Mouse (Mus musculus) kidney, embryonic 15.5 days (tissue): ENCODE data around the gene RPS10-NUDT3. TPM values are rescaled to one million over a fixed set of nuclear protein-coding genes. Genes with fewer than 3 reads are reported as not detected.
A peak's percentile ranks its signal among the peaks of the same experiment; 100 is the strongest.

ENCODE experiments used
- ATAC-seq: fragments of 200-750 bp; cut with Nextera tagmentation; replicated peaks from 2 replicates; pipeline ENCODE4 v1.8.0; 2017; ENCODE audit warnings: moderate TSS enrichment; ENCODE audit not compliant: low FRiP score
- H3K27ac ChIP-seq: fragments of 300-500 bp; sonication (generic); 2 replicates; pipeline ENCODE4 v1.5.1; 2015; ENCODE audit warnings: mild to moderate bottlenecking, inconsistent platforms
- H3K27me3 ChIP-seq: fragments of 300-500 bp; sonication (generic); 2 replicates; pipeline ENCODE4 v1.6.1; 2015; ENCODE audit warnings: inconsistent platforms
- H3K36me3 ChIP-seq: fragments of 300-500 bp; sonication (generic); 2 replicates; pipeline ENCODE4 v1.6.1; 2015; ENCODE audit warnings: inconsistent platforms
- H3K4me1 ChIP-seq: fragments of 300-500 bp; sonication (generic); 2 replicates; pipeline ENCODE4 v1.6.1; 2015; ENCODE audit warnings: inconsistent platforms
- H3K4me2 ChIP-seq: fragments of 300-500 bp; sonication (generic); 2 replicates; pipeline ENCODE4 v1.6.1; 2015; ENCODE audit warnings: moderate library complexity, mild to moderate bottlenecking, inconsistent platforms
- H3K4me3 ChIP-seq: fragments of 300-500 bp; sonication (generic); replicated peaks from 2 replicates; pipeline ENCODE4 v1.5.1; 2015; ENCODE audit warnings: mild to moderate bottlenecking, inconsistent platforms
- H3K9ac ChIP-seq: fragments of 300-500 bp; sonication (generic); 2 replicates; pipeline ENCODE4 v1.6.1; 2015; ENCODE audit warnings: mild to moderate bottlenecking, inconsistent platforms
- H3K9me3 ChIP-seq: fragments of 300-500 bp; sonication (generic); replicated peaks from 2 replicates; pipeline ENCODE4 v1.6.1; 2016; ENCODE audit warnings: inconsistent platforms
- WGBS: fragments of 180-500 bp; shearing (Covaris S2); methylation state at CpG from one replicate; pipeline ENCODE4 v1.1.7; 2015; ENCODE audit warnings: mixed read lengths; 5-methylcytosine and 5-hydroxymethylcytosine counted together
- polyA plus RNA-seq: library from polyadenylated mRNA; unstranded; fragments of >200 nt; fragmentation: Nextera tagmentation; extraction: Ambion mirVana; gene quantifications from 2 replicates; pipeline ENCODE4 v1.2.1, GENCODE M21; 2015

Gene RPS10-NUDT3
- polyA plus RNA-seq, result not detected in 2 replicates

- peak within 1 kb of the TSS; percentile 87 for H3K4me3 ChIP-seq
- peak within 1 kb of the TSS; percentile 73 for H3K4me2 ChIP-seq
- peak; percentile 97 for ATAC-seq
- peaks cover 53% of the 10 kb centered on the region for H3K4me1 ChIP-seq
- H3K9me3 ChIP-seq, result no peaks in the 10 kb centered on the region
- peaks cover 39% of the 10 kb centered on the region for H3K36me3 ChIP-seq
- H3K27ac ChIP-seq, result peak within 1 kb of the TSS; percentile 92
- H3K27me3 ChIP-seq, result no peaks in the 10 kb centered on the region
- peak within 1 kb of the TSS; percentile 92 for H3K9ac ChIP-seq
- WGBS, result under 1% methylated on average over 72 of the region's 72 CpGs
These were observed at the start of gene RPS10-NUDT3 for GRCm38 (mm10) chr17:27634871-27635574. Gene RPS10-NUDT3, minus strand, starts transcription at chr17:27635222.

GRCm38 (mm10) chr17:27678924-27679813, 44.1 kb upstream of the RPS10-NUDT3 start:
- 31% methylated on average over 11 of the region's 11 CpGs for WGBS
- ATAC-seq, result 0 out of 2 replicates have a peak, but pooled peaks have one; percentile 36
- Histone ChIP-seq H3K9me3 (no peaks in the 10 kb centered on the region), H3K36me3 (no peaks in the 10 kb centered on the region), H3K4me3 (no peak overlapping the region), H3K27ac (no peak overlapping the region), H3K4me2 (no peak overlapping the region), H3K4me1 (peaks cover 13% of the 10 kb centered on the region), H3K27me3 (peaks cover 11% of the 10 kb centered on the region), H3K9ac (no peak overlapping the region)

- H3K27ac ChIP-seq, result no peak overlapping the region
- no peaks in the 10 kb centered on the region for H3K36me3 ChIP-seq
- no peak overlapping the region for H3K9ac ChIP-seq
- H3K27me3 ChIP-seq, result no peaks in the 10 kb centered on the region
- no peak overlapping the region for H3K4me2 ChIP-seq
- H3K9me3 ChIP-seq, result no peaks in the 10 kb centered on the region
- peaks cover 13% of the 10 kb centered on the region for H3K4me1 ChIP-seq
- no peak for ATAC-seq
- no peak overlapping the region for H3K4me3 ChIP-seq
- 89% methylated on average over 5 of the region's 5 CpGs for WGBS
These were observed 42.7 kb upstream of the RPS10-NUDT3 start for GRCm38 (mm10) chr17:27677756-27678155.

- 75% methylated on average over 7 of the region's 7 CpGs for WGBS
These were observed 41.2 kb upstream of the RPS10-NUDT3 start for GRCm38 (mm10) chr17:27676270-27676669.

GRCm38 (mm10) chr17:27675453-27675852, 40.4 kb upstream of the RPS10-NUDT3 start:
- ATAC-seq, result no peak
- WGBS, result 51% methylated on average over 9 of the region's 9 CpGs
- no peaks in the 10 kb centered on the region for H3K27me3 ChIP-seq
- H3K4me3 ChIP-seq, result no peak overlapping the region
- H3K9me3 ChIP-seq, result no peaks in the 10 kb centered on the region
- no peak overlapping the region for H3K27ac ChIP-seq
- peaks cover 13% of the 10 kb centered on the region for H3K4me1 ChIP-seq
- H3K36me3 ChIP-seq, result no peaks in the 10 kb centered on the region
- H3K4me2 ChIP-seq, result no peak overlapping the region
- no peak overlapping the region for H3K9ac ChIP-seq

More at GRCm38 (mm10) chr17:27676270-27676669, 41.2 kb upstream of the RPS10-NUDT3 start:
- Histone ChIP-seq H3K4me1 (peaks cover 13% of the 10 kb centered on the region), H3K9ac (no peak overlapping the region), H3K4me2 (no peak overlapping the region), H3K36me3 (no peaks in the 10 kb centered on the region), H3K27me3 (no peaks in the 10 kb centered on the region), H3K4me3 (no peak overlapping the region), H3K27ac (no peak overlapping the region), H3K9me3 (no peaks in the 10 kb centered on the region)
- no peak for ATAC-seq

- Histone ChIP-seq H3K27ac (no peak overlapping the region), H3K36me3 (no peaks in the 10 kb centered on the region), H3K4me1 (peaks cover 4% of the 10 kb centered on the region), H3K27me3 (no peaks in the 10 kb centered on the region), H3K9ac (no peak overlapping the region), H3K4me2 (no peak overlapping the region), H3K9me3 (no peaks in the 10 kb centered on the region), H3K4me3 (no peak overlapping the region)
- 90% methylated on average over 7 of the region's 7 CpGs for WGBS
- ATAC-seq, result no peak
These were observed 38.9 kb upstream of the RPS10-NUDT3 start for GRCm38 (mm10) chr17:27673945-27674344.

- Histone ChIP-seq H3K9ac (no peak overlapping the region), H3K4me1 (no peaks in the 10 kb centered on the region), H3K27ac (no peak overlapping the region), H3K4me3 (no peak overlapping the region), H3K36me3 (no peaks in the 10 kb centered on the region), H3K27me3 (no peaks in the 10 kb centered on the region), H3K4me2 (no peak overlapping the region), H3K9me3 (no peaks in the 10 kb centered on the region)
- no peak for ATAC-seq
- 82% methylated on average over 6 of the region's 6 CpGs for WGBS
These were observed 36.7 kb upstream of the RPS10-NUDT3 start for GRCm38 (mm10) chr17:27671720-27672119.

- Histone ChIP-seq H3K4me1 (peaks cover 19% of the 10 kb centered on the region), H3K4me2 (no peak overlapping the region), H3K27me3 (peaks cover 40% of the 10 kb centered on the region), H3K27ac (no peak overlapping the region), H3K4me3 (no peak overlapping the region), H3K9ac (no peak overlapping the region), H3K36me3 (no peaks in the 10 kb centered on the region), H3K9me3 (no peaks in the 10 kb centered on the region)
- no peak for ATAC-seq
- WGBS, result 57% methylated on average over 7 of the region's 7 CpGs
These were observed 23.7 kb upstream of the RPS10-NUDT3 start for GRCm38 (mm10) chr17:27658767-27659166.

- WGBS, result 66% methylated on average over 8 of the region's 8 CpGs
- H3K9me3 ChIP-seq, result no peaks in the 10 kb centered on the region
- ATAC-seq, result no peak
- peaks cover 19% of the 10 kb centered on the region for H3K4me1 ChIP-seq
- H3K27ac ChIP-seq, result no peak overlapping the region
- peaks cover 46% of the 10 kb centered on the region for H3K27me3 ChIP-seq
- no peaks in the 10 kb centered on the region for H3K36me3 ChIP-seq
- H3K4me3 ChIP-seq, result no peak overlapping the region
- H3K4me2 ChIP-seq, result no peak overlapping the region
- H3K9ac ChIP-seq, result no peak overlapping the region
These were observed 22.1 kb upstream of the RPS10-NUDT3 start for GRCm38 (mm10) chr17:27657123-27657522.

- ATAC-seq, result no peak
- 11% methylated on average over 5 of the region's 5 CpGs for WGBS
These were observed 21.4 kb upstream of the RPS10-NUDT3 start for GRCm38 (mm10) chr17:27656414-27656813.

GRCm38 (mm10) chr17:27656011-27656399, 21.0 kb upstream of the RPS10-NUDT3 start:
- H3K9ac ChIP-seq, result peak overlapping the region; percentile 35; the same call in 1 of the 2 replicates
- no peak for ATAC-seq
- WGBS, result 3% methylated on average over 14 of the region's 14 CpGs

More at GRCm38 (mm10) chr17:27656414-27656813, 21.4 kb upstream of the RPS10-NUDT3 start:
- 0 out of 2 replicates have a peak overlapping the region, but pooled peaks have one; percentile 51 for H3K4me3 ChIP-seq
- H3K27ac ChIP-seq, result no peak overlapping the region
- H3K9ac ChIP-seq, result no peak overlapping the region
- H3K36me3 ChIP-seq, result no peaks in the 10 kb centered on the region
- H3K27me3 ChIP-seq, result peaks cover 46% of the 10 kb centered on the region
- H3K4me2 ChIP-seq, result peak overlapping the region; percentile 90; the same call in 1 of the 2 replicates
- H3K4me1 ChIP-seq, result peaks cover 19% of the 10 kb centered on the region
- no peaks in the 10 kb centered on the region for H3K9me3 ChIP-seq

More at GRCm38 (mm10) chr17:27656011-27656399, 21.0 kb upstream of the RPS10-NUDT3 start:
- H3K4me1 ChIP-seq, result peaks cover 19% of the 10 kb centered on the region
- no peak overlapping the region for H3K27ac ChIP-seq
- peak overlapping the region; percentile 51 for H3K4me3 ChIP-seq
- H3K9me3 ChIP-seq, result no peaks in the 10 kb centered on the region
- peak overlapping the region; percentile 90 for H3K4me2 ChIP-seq
- H3K36me3 ChIP-seq, result no peaks in the 10 kb centered on the region
- H3K27me3 ChIP-seq, result peaks cover 46% of the 10 kb centered on the region
